Mouse (Mus musculus): ENCODE data around the gene Med13. TPM values are rescaled to one million over a fixed set of nuclear protein-coding genes. Genes with fewer than 3 reads are reported as not detected.
"Not testable (repeated sequence)": the region's sequence is repeated elsewhere in the genome, so short reads cannot be mapped to it uniquely, and the experiment has no call there.

Gene Med13
- total RNA-seq, 4 experiments from 2014 or later: 47.9 to 66.6 (median 55.8) TPM

DNA sequence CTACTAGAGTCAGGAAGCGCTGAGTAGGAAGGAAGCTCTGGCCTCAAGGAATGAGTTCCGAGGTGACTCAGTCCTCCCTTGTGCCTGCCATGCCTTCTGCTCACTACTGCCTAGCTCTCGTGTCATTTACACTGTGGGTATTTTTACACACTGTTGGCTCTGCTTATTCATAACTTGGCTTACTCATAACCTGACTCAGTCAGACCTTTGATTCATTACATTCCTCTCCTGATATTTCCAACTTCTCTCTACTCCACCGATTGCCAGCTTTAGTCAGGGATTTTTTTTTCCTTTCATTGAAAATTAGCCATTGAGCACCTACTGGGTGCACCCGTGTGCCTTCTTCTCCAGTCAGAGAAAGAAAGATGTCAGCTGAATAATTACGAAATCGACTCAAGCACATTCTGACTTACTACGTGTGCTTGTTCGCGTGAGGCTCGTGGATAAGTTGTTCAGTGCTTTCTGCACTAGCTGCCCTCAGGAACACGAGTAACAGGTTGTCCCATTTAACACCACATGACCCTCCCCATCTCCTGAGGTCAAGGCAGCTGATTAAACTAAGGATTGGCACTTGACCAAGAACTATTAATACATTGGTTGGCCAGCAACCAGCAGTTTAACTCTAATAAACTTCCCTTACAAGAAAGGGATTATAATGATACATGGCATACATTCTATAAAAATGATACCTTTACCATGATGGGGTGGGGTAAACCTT lies 23.3 kb upstream of the Med13 start:
- DNase-seq (ENCODE audit: low spot score in 2 of 2): no peak

DNA sequence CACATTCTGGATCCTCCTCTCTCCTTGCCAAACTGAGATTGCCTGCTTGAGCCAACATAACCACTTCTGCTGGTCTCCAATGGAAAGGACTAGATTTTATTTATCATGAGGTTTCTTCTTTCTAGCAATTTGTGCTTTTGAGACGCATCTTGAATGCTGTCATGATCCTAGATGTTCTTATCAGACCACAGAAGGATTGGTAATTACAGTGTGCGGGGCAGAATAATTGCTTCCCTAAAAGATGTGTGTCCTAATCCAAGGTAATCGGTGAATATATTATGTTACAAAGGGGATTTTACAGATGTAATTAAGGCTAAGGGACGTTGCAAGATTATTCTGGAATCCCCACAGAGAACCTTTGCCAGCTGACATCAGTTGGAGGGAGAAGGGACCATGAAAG lies 21.6 kb upstream of the Med13 start:
- DNase-seq (ENCODE audit: low spot score in 2 of 2): no peak

DNA sequence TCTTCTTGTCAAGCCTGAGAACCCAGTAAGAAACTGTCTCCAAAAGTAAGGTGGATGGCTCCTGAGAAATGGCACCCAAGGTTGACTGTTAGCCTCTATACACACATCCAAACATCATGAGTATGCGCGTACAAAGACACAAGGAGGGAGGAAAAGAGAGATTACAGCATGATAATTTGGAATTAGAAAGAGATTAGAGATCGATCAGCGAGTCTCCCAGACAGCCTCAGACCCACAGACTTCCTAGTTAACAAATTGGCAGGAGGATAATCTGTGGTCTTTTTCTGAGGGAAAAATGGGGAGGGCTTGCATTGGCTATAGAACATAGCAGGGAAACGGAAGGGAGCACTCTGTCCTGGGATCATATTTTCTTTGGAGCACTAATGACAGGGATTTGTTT lies 20.4 kb upstream of the Med13 start:
- DNase-seq (ENCODE audit: low spot score in 2 of 2): no peak

DNA sequence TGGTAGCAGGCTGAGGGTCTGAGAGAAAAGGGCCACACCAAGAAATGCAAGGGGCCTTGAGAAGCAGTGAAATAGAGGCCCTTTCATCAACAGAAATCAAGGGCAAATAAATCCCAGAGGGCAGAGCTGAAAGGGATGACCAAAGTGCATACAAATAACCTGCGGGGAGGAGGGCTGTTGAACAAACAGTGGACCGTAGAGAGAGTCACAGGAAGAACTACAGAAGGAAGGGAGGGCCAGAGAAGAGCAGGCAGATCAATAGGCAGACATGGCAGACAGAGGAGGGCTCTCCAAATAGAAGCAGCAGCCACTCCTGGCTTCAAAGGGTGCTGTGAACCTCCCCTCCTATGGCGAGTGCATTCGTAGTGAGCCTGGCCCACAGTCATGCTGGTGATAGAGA lies 19.3 kb upstream of the Med13 start:
- DNase-seq (ENCODE audit: low spot score in 2 of 2): no peak

DNA sequence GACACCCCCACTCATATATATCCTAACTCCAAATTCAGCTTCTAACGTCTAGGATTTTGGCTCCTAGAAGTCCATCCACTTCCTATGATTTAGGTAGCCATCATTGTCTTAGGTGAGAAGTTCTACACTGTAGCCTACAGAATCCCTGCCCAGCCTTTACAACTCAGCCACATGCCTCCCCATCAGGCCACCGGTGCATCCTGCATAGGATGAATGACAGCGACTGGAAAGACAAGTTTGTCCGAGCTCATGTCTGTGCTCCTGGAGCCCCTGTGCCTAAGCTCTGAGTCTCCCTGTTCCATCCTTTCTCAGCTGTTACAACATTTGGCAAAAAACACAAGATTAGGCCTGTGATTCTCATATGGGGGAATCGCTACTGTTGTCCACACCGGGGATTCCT lies 17.7 kb upstream of the Med13 start:
- DNase-seq (ENCODE audit: low spot score in 2 of 2): no peak

DNA sequence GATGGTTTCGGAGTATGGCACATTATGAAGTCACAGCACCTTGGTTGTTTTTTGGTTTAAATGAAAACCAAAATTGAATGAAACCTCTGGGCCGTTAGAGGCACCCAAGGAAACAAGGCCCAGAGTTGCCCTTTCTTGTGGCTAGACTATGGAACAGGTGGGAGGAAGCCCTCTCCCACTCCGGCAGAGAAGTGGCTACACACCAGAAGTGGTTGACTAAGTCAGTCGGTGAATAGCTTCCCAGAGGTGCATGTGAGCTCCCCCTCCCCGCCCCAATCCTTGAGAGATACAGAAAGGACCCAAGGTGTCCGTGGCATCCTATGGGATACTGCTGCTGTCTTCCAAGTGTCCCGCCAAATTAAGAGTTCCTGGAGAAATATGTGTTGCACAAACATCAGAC lies 13.9 kb upstream of the Med13 start:
- DNase-seq (ENCODE audit: low spot score in 2 of 2): no peak

DNA sequence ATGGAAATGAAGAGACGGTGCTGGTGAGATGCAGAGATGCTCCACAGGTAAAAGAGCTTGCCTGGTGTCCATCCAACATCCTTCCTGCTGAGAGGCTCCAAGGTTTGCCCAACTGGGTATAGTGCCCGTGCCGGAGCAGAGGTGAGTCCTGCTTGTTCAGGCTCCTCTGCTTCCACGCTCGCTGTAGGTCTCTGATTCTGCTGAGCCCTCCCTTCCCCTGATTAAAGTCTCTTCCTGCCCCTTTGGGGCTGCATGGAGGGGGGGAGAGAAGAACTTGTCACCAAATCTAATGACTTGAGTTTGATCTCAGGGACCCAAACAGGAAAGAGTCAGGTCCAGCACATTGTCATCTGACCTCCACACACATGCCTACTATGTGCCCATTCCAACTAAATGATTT lies 12.5 kb upstream of the Med13 start:
- no peak for DNase-seq (ENCODE audit: low spot score in 2 of 2)

DNA sequence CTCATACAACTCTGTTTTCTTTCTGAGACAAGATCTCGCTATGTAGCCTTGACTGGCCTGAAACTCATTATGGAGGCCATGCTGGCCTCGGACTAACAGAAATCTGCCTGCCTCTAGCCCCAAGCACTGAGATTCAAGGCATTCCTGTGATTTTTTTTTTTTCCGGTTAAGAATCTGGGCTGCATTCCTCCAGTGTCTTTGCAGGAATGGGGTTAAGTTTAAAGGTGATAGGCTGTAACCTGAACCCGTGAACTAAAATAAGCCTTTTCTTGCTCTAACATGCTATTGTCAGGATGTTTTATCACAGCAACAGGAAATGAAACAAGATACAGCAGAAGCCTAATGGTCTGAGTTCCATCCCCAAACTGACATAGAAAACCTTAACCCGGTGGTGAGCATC lies 11.6 kb upstream of the Med13 start:
- DNase-seq (ENCODE audit: low spot score in 2 of 2): no peak

DNA sequence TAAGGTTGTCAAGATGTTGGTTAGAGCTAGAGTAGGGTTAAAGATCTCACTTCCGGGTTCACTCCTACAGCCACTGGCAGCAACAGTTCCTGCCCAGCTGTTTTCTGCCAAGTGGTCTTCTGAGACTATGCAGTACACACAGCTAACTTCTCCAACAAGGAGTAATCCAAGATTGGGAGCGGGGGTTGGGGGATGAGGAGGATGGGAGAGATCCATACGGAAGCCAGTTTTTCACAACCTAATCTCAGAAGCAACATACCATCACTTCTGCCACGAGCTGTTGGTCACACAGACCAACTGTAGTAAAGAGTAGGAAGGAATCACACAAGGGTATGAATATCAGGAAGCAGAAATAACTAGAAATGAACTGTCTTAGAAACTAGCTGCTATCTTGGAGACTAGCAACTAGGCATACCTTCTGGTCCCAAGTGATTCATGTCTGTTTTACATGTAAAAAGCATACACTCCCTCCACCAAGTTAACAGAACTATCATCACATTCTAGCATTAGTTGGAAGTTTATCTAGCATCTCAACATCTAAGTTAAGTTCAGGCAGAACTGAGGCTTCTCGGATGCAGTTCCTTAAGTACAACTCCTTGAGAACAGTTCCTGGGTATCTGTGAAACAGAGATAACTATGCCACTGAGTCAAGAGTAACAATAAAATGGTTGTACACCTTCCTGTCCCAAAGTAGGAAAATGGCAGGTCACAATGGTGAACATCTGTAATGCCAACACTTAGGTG lies 7.5 kb upstream of the Med13 start:
- DNase-seq (ENCODE audit: low spot score in 2 of 2): no peak

DNA sequence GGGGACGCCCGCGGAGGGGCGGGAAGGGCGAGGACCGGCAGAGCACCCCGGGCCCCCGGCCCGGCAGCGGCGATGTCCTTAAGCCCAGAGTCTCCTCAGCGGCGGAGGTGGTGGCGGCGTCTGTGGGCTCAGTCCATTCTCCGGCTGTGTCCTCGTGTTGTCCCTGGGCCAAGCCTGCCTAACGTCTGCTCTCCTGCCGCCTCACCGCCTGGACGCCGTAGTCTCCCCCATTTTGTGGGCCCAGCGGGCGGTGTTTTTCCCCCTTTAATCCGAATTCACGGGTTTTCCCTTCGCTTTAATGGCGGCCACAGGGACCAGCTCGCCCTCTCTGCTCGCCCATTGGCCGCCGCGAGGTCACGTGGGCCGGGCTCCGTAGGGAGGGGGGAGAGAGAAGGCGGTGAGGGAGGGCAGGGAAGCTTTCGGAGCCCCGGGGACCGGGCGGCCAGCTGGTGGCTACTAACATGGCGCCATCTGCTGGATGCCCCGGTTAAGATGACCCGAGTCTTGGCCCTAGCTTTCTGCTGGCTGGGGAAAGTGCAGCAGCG lies 654 bp upstream of the Med13 start:
- DNase-seq (ENCODE audit: low spot score in 2 of 2): peak; percentile 95 to 97

DNA sequence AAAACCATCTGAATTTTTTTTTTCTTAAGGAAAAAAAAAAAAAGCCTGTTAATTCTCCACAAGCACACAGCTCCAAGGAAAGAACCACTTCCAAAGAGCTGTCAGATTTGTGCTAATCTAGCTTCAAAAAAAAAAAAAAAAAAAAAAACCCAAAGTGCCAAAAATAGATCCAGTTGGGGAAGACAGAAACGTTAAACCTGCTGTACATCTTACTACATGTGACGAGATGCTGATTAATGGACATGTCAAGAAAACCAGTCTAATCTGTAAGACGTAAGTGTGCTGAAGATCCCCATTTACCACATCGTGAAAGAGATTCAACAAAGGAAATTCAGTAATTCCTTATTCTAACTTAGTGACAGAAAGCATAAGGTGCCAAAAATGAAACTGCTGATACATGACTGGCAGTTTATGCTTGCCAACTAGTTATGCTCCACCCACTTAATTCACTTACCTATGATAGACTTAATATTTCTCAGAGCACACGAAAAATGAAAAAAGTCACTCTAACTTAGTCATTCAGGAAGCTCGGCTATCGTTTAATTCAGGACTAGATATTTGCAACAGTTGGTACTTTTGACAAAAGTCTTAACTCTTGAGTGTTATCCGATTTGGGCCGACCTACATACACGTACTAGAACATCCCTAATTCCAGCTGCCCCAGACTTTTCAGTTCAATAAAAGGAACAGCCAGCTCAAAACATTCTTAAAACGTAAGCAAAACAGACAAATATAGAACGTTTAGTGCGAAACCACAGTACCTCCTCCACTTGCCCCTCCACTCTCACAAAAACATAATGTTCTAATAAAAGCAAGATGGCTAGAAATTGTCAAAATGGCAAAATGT lies 1.2 kb downstream of the Med13 start:
- no peak for DNase-seq (ENCODE audit: low spot score in 2 of 2)

DNA sequence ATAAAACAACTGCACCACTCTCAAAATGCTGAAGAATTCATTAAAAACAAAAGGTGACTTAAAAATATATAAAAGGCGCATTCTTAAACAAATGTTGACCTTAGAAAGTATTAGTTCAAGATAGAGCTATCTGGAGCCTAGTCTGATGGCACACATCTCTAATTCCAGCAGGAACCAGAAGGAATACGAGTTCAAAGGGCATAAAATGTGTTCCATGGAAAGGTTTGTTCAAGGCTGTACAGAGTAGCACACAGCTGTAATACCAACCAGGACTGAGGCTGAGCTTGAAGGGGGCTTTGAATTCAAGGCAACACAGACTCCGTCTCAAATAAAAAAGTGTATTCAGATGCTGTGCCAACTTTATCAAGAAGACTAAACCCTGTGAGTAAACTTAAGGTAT lies 3.8 kb downstream of the Med13 start:
- DNase-seq (ENCODE audit: low spot score in 2 of 2): no peak

DNA sequence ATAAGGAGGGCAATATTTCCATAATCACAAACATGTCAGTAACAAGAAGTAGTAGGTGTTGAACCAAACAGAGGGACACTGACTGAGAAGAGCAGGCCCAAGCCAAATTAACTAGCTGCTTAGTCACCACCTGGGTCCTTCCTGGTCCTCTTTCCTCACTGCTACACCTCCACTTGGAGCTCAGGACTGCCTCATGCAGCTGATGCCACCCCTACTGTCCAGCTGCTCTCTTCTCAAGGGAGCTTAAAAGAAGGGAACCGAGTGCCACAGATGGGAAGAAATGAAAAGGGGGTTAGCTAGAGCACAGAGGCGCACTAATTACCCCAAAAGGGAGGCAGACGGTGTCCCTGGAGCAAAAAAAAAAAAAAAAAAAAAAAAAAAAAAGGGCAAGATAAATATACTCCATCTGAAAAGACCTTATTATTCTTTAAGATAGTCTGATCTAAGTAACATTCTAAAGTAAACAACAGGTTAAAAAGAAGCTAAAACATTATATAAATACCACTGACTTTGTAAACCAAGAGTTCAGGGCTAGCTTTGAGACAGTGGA lies 5.6 kb downstream of the Med13 start:
- DNase-seq (ENCODE audit: low spot score in 2 of 2): no peak

DNA sequence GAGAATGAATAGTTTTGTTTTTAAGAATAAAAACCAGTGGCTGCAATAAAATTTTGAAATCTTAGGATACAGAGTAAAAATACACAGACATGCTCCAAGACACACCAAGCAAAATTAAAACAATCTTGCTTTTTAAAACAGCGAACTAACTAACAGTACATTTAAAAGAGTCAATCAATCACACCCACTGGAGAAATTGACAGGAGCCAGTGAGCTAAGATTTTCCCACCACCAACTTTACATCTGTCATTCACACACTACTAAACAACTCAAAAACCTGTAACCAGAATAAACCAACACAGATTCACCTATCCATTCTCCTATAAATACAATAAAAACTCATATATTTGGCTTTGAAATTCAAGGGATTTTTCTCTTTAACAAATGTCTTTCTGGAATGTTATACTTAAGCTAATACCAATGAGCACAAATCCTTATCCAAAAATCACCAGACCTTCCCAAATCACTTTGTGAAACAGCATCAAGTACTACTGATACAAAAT lies 6.7 kb downstream of the Med13 start:
- no peak for DNase-seq (ENCODE audit: low spot score in 2 of 2)

DNA sequence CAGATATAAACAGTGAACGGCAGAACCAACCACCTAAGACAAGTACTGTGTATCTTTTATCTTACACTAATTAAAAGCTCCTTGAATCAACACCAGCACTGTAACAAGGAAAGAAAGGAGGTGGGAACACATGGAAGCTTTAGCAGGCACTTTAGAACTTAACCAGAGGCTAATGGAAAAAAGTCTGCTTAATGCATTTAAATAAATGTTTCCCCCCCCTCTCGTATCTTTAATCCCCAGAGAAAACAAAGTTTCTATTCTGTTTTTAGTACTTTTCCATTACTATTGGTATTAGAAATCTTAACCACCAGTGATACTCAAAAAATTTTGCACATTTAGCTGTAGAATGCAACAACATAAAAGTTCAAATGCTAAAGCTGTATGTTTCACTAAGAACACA lies 8.1 kb downstream of the Med13 start:
- DNase-seq (ENCODE audit: low spot score in 2 of 2): no peak

DNA sequence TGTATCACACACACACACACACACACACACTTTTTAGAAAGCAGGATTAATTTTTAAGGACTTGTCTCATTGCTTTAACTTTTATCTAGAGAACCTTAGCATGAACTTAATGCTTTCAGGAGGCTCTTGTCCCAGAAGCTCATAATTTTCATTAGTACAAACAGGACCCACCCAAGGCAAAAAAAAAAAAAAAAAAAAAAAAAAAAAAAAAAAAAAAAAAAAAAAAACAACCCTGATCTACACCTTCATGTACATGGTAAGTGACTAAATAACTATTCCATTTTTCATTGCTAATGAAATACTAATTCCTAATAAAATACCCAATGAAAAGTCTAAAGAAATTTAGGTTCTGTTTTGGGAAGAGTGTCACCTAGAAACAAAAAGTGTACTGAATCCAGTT lies 8.5 kb downstream of the Med13 start:
- no peak for DNase-seq (ENCODE audit: low spot score in 2 of 2)

DNA sequence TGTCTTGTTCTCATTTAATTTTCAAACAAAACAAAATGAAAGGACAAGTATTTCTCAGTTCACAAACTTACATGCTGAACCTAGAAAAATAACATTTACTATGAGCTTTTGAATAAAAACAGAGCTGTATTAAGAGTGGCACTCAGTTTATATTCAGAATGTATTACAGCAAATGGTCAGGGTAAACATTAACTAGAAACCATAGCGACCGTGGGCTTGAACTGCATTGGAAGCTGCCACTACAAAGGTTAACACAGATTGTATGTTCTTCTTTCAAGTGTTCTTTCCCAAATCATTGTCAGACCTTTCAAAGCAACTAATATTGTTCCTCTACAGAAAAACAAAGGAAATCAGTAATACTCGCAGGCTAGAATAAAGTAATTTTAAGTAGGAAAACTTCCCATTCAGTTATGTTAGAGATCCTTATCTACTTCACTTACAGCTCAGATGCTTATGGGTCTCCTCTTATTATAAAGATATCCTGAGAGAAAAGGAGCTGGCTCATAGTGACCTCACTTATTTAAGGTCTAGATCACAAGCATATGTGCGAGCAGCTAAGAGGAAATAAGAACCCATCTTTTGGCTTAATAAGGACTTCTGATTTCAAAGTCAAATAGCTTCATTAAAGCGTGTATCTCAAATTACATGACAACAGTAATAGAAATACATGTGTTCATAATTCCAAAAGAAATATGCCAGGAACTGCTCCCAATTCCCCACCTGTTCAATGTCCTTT lies 9.8 kb downstream of the Med13 start:
- no peak for DNase-seq (ENCODE audit: low spot score in 2 of 2)

DNA sequence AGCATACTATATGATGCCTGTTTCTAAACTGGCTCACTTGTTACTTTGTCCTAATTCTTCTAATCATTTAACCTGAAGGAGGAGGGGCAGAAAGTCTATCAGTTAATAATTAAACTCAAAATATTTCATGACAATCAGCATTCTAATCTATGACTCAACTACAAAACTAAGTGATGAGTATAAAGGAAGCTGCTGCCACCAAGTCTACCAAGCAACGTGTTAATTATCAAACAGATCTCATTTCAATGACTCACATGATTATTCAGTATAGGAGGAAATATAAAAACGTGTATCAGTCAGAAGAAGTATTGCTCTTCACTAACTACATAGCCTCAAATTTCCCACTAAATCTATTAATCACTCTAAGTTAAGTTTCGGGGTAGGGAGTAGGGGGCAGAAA lies 10.9 kb downstream of the Med13 start:
- DNase-seq (ENCODE audit: low spot score in 2 of 2): no peak

DNA sequence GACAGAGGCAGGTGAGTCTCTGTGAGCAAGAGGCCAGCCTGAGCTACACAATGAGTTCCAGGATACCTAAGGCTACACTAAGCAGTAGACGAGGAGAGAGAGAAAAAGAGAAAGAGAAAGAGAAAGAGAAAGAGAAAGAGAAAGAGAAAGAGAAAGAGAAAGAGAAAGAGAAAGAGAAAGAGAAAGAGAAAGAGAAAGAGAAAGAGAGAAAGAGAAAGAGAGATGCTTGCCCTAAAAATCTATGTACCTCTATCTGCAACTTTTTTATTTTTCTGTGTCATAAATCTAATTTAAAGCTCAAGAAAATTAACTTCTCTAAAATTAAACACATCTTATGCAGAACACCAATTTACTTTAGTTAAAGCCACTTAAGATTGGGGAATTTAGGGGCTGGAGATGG lies 12.5 kb downstream of the Med13 start:
- not testable (repeated sequence) for DNase-seq (ENCODE audit: low spot score in 2 of 2)

DNA sequence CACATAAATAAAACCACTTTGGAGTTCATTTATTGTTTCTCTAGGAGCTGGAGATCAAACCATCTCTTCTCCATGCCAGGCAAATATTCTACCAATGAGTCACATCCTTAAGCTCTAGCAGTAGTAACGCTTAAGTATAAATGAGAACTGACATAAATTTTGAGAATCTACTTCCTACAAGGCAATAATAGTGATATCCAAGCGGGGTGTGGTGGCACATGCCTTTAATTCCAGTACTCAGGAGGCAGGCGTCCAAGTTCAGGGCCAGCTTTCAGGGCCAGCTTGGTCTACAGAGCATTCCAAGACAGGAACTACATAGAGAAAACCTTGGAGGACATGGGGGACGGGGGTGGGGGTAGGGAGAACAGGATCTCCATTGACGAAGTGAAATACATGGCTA lies 33.2 kb downstream of the Med13 start:
- DNase-seq (ENCODE audit: low spot score in 2 of 2): no peak

DNA sequence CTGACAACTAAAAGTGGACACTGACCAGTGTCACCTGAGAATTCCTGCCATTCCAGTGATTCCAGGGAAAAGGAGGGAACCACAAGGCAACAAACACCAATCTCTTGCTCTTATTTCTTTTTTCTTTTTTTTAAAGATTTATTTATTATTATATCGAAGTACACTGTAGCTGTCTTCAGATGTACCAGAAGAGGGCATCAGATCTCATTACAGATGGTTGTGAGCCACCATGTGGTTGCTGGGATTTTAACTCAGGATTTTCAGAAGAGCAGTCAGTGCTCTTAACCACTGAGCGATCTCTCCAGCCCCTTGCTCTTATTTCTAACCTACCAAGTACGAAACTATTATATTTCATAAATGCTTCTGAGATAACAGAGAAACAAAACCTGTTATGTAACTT lies 42.4 kb downstream of the Med13 start:
- not testable (repeated sequence) for DNase-seq (ENCODE audit: low spot score in 2 of 2)
